Mouse (Mus musculus): ENCODE results near the gene A530016L24Rik. TPM values are rescaled to one million over a fixed set of nuclear protein-coding genes. Genes with fewer than 3 reads are reported as not detected.

The A530016L24Rik gene
- total RNA-seq, 2 experiments from 2014 or later, result not detected

GRCm38 (mm10) chr12:112546110-112546509, 56.9 kb downstream of the A530016L24Rik start:
- ATAC-seq (replicated peaks; ENCODE audit: poor library complexity), result no peak

GRCm38 (mm10) chr12:112549287-112549686, 60.0 kb downstream of the A530016L24Rik start:
- ATAC-seq (replicated peaks; ENCODE audit: poor library complexity), result no peak

Other genes with a start within 250 kb of the A530016L24Rik start
- gene Tmem179, start 27.3 kb downstream of the A530016L24Rik start, total RNA-seq (2015), result not detected in 2 replicates
- gene Tmem179, start 27.3 kb downstream of the A530016L24Rik start, total RNA-seq (2017), result not detected in 2 replicates
- 11.0 and 13.6 TPM in 2 replicates for gene Inf2, start 99.3 kb downstream of the A530016L24Rik start, total RNA-seq (2015)
- gene Inf2, start 99.3 kb downstream of the A530016L24Rik start, total RNA-seq (2017), result 4.8 and 7.1 TPM in 2 replicates
- 113 and 131 TPM in 2 replicates for gene Adssl1, start 130.6 kb downstream of the A530016L24Rik start, total RNA-seq (2015)
- gene Adssl1, start 130.6 kb downstream of the A530016L24Rik start, total RNA-seq (2017), result 113 and 126 TPM in 2 replicates
- 163 and 168 TPM in 2 replicates for gene Siva1, start 155.2 kb downstream of the A530016L24Rik start, total RNA-seq (2015)
- 291 and 325 TPM in 2 replicates for gene Siva1, start 155.2 kb downstream of the A530016L24Rik start, total RNA-seq (2017)
- gene Akt1, start 185.4 kb downstream of the A530016L24Rik start, total RNA-seq (2015), result 84.3 and 85.6 TPM in 2 replicates
- 74.8 and 96.1 TPM in 2 replicates for gene Akt1, start 185.4 kb downstream of the A530016L24Rik start, total RNA-seq (2017)
- 1.8 and 2.1 TPM in 2 replicates for gene Zbtb42, start 189.4 kb downstream of the A530016L24Rik start, total RNA-seq (2015)
- gene Zbtb42, start 189.4 kb downstream of the A530016L24Rik start, total RNA-seq (2017), result 0.54 and 0.92 TPM in 2 replicates
- gene Cep170b, start 231.0 kb downstream of the A530016L24Rik start, total RNA-seq (2015), result 0.59 and 2.1 TPM in 2 replicates
- gene Cep170b, start 231.0 kb downstream of the A530016L24Rik start, total RNA-seq (2017), result 1.1 and 4.7 TPM in 2 replicates